Mouse (Mus musculus): ENCODE data around the gene Olfr578.

The Olfr578 gene

DNA sequence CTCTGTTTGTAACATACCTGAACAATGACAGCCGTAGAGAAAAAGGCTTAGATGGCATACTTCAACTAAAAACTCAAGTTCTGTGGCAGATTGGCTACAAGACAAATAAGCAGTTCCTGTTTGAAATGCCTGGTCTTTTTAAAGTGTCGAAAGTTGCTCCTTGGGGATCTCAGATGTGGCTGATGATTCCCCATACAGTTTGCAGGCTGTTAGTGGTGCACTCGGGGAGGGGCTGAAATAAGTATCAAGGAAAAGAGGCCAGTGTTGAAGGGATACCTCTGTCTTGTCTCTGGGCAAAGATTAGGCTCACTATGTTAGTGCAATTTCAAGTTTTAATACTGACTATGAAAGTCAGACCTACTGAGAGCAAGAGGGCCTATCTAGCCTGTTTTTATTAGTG, at the start of gene Olfr578:
Olfr578 (minus strand) TSS at position 101 of the 400 bp plus-strand sequence.
- DNase-seq, result no peak

DNA sequence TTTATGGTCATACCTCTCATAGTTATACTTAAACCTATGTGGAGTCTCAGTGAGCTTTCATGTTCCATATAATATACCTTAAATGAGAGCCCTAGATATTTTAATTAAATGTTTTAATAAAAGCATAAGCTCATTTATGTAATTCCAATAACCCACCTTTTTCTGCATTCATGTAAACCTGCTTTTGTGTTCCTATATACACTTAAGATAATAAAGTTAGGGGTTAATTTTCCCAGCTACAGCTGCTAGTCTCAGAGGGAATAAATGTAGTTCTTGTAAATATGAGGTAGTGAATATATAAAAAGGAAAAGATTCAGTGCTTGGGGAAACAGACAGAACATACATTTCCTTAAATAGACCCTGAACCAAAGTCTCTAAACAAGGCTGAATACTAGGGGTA, 48.6 kb upstream of the Olfr578 start, which contains the start of gene Olfr582:
Olfr582 (plus strand) TSS at position 301 of the 400 bp plus-strand sequence.
- no peak for DNase-seq

DNA sequence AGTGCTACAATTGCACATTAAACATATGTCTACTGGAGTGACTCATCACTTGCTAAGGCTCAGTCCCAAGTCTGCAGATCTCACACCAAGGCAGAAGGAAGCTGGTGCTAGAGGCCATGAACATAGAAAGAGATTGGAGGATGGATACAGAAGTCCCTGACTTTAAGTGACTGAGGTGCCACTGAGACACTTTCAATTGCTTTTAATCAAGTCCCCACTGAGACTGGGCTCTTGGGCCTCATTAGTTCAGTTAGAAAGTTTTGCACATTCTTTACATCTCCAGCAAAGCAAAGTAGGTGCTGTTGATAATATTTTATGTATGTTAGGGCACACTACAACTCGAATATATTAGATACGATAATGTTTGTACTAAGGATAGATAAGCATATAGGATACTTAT, 13.3 kb downstream of the Olfr578 start, which contains the start of gene Olfr577:
Olfr577 (minus strand) TSS at position 101 of the 400 bp plus-strand sequence.
- DNase-seq, result no peak

DNA sequence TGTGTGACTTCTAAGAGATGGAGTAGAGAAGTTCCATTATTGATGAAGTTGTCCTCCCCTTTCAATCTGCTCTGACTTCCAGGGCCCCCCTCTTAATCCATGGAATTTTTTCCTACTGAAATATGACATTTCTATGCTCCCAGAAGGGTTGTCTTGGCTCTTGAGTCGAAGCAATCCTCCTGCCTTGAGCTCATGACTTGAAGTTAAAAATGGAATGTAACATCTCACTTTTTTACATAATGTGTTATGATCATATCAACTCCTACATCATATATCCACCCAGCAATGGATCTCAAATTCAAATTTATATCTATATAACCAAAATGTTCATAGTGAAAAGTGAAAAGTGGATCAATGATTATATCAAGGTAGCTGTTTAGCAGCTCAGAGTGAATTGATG, 14.7 kb downstream of the Olfr578 start:
- DNase-seq, result no peak

DNA sequence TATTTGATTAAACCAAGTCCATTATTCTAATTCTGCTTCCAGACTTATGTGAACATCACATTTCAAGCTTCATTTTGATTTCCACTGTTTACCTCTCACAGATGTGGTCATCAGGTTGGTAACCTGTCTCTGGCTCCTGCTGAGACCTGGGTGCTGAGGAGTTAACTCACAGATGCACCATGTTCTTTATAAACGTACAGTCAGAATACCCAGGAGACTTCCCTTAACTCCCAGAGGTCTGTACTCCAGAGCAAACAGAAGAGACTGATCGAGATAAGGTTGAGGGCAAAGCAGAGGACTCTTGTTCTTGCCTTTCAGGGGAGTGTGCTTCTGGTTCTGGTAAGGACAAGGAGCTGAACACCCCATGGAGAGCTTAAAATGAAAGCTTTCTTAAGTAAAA, 26.8 kb downstream of the Olfr578 start, which contains the start of gene Olfr576:
Olfr576 (plus strand) TSS at position 301 of the 400 bp plus-strand sequence.
- no peak for DNase-seq

DNA sequence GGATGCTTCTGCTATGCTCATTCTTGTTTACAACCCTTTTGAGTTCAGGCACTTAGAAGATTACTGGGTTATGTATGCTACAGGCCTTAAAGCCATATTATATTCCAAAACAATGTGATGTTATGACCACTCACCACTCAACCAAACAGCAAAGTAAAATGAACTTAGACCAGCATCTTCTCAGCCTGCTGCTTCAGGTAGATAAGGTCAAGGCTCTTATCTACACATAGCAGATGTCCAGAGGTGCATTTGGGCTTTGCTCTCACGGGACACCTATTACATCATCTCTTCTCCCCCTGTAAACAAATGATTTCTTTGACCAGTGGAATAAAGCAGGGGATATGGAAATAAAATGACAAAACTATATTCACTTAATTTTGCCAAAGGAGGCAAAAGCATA, 30.5 kb downstream of the Olfr578 start, which contains the start of gene Olfr575:
Olfr575 (minus strand) TSS at position 183 of the 400 bp plus-strand sequence.
- no peak for DNase-seq

DNA sequence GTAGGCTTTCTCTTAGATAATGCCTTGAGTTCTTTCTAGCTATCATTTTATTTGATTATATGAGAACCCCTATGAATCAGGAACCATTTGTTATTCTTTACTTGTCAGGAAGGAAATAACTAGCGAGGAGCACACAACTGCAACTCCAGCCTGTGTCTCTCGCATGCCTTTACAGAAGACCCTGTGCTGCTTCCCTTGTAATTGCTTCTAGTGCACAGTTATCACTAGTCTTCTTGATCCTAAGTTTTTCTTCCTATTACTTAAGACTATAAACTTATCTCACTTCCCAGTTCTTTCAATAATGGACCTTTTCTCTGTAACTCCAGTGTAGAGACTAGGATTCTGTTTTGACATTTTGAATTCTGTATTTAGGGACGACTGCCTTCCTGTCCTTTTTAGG, 31.0 kb downstream of the Olfr578 start:
- DNase-seq, result no peak

DNA sequence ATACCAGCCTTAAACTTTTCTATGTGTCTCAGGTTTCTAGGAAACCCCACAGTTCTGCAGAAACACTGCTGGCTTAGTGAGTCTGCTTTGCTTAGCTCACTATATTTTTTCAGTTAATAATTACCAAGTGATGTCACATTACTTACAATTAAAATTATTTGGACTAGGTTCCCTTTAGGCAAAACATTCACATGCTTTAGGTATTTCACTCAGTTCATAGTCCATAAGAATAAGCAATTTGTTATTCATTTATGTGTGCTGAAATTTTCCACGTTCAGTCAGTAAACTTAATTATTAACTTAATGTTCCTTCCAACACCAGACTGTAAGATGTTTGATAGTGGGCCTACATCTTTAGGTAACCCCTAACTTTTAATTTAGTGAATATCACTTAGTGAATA, 38.4 kb downstream of the Olfr578 start:
- DNase-seq, result no peak

DNA sequence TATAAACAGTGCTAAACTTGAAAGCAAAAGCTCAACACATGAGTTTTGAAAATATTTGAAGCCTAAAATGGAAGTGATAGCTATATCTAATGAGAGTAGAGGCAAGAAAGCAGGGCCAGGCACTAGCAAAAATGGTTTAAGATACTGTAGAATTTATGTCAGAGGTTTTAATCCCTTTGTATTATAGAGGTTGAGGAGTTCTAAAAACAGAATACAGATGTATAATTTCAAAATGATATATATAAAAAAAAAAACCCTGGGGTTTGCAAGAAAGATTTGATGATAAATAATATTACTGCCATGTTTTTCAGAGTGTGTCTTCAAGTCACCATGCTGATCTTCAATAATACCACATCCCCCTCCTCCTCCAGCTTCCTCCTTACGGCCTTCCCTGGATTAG, 41.0 kb downstream of the Olfr578 start, which contains the start of gene Olfr574:
Olfr574 (plus strand) TSS at position 301 of the 400 bp plus-strand sequence.
- no peak for DNase-seq

DNA sequence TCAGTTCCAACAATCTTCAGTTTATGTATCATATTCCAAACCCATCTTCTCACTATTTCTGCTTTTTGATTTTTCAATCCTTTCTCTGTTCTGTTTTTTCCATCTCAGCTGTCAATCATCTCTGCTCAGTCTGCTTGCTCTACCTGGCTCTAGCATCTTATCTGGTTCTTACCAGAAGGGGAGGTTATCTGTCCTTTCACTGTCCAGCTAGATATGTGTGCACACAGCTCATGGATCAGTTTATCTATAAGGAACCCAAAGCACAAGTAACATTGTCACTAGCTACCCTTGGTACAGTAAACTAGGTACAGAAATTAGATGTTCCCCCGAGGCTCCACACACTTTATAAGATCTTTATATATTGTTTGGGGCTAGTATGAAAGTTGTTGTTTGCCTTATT, 45.7 kb downstream of the Olfr578 start:
- DNase-seq, result no peak

DNA sequence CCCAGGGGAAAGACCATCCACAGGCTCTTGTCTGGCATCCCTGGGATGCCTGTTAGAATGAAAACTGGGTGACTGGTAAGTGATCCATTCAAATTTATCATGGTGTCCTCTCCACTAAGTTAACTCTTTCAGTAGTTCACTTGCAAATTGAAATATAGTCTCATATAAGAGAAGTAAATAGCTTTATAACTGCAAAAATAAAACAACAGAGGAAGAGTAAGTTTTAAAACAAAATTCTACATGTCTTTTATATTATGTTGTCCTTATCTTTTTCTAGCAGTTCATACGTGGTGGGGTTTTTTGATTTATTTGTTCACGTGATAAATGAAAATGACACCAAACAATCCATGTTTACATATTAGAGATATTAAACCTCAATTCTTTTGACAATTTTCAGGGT, 46.6 kb downstream of the Olfr578 start, which contains the start of gene Olfr573-ps1:
Olfr573-ps1 (minus strand) TSS at position 101 of the 400 bp plus-strand sequence.
- DNase-seq, result no peak
